Mouse (Mus musculus): ENCODE measurements around the gene Mylk2. TPM values are rescaled to one million over a fixed set of nuclear protein-coding genes. Genes with fewer than 3 reads are reported as not detected.

Gene Mylk2
- polyA plus RNA-seq, 1 experiment from 2014 or later, result 0.73 TPM

DNA sequence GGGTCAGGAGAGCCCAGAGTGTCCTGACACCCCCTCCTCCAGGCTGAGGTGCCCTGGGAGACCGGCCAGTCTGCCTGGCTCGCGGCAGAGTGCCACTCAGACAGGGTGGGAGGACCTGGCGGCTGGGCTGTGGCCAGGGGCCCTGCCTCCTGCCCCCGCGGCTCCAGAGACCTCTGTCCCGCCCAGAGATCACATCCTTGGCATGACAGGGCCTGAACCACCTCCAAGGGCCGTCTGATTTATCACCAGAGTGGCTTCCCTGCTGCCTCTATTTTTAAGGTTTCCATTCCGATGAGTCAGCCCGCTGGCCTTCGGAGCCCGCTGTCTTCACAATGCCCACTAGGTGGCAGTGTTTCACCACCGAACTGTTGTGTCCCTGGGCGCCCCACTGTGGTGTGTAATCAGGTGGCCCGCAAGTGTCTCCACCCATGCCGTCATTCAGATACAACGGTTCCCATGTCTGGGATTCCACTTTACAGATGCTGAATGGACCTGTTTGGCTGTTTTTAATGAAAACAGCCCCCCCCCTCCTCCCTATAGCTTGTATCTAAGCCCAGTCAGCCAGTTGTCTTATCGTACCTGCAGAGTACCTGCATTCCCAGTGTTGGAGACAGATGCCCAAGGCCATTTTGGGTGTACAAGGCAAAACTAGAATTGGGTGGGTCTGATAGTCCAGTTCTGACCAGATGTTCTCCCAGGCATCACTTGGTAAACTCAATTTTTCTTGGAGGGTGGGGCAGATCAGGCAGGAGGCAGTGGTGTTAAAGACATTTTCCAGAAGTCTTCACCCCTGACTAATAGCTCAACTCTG, 3.4 kb downstream of the Mylk2 start:
- peak; percentile 60; the same call in 1 of the 2 replicates for ATAC-seq (ENCODE audit: insufficient number of reproducible peaks, low FRiP score, low TSS enrichment, low read depth)
- Histone ChIP-seq H3K27me3 (peaks cover 55% of the 10 kb centered on the region), H3K4me1 (peaks cover 13% of the 10 kb centered on the region), H3K9me3 (replicated peaks) (no peaks in the 10 kb centered on the region), H3K4me3 (replicated peaks) (peak overlapping the region; percentile 5; the same call in 1 of the 2 replicates), H3K27ac (replicated peaks) (no peak overlapping the region), H3K4me2 (replicated peaks) (peak overlapping the region; percentile 31), H3K9ac (no peak overlapping the region), H3K36me3 (no peaks in the 10 kb centered on the region)
- 4% methylated on average over 18 of the region's 18 CpGs for WGBS

GRCm38 (mm10) chr2:152915453-152915852, 4.3 kb downstream of the Mylk2 start:
- Histone ChIP-seq H3K4me2 (replicated peaks) (no peak overlapping the region), H3K4me3 (replicated peaks) (no peak overlapping the region), H3K36me3 (no peaks in the 10 kb centered on the region), H3K9me3 (replicated peaks) (no peaks in the 10 kb centered on the region), H3K9ac (no peak overlapping the region), H3K4me1 (peaks cover 13% of the 10 kb centered on the region), H3K27ac (replicated peaks) (no peak overlapping the region), H3K27me3 (peaks cover 51% of the 10 kb centered on the region)
- no peak for ATAC-seq (ENCODE audit: insufficient number of reproducible peaks, low FRiP score, low TSS enrichment, low read depth)
- WGBS, result 64% methylated on average over 4 of the region's 4 CpGs

GRCm38 (mm10) chr2:152916111-152916510, 5.0 kb downstream of the Mylk2 start:
- H3K9me3 ChIP-seq (replicated peaks), result no peaks in the 10 kb centered on the region
- H3K27me3 ChIP-seq, result peaks cover 45% of the 10 kb centered on the region
- H3K27ac ChIP-seq (replicated peaks), result no peak overlapping the region
- H3K36me3 ChIP-seq, result no peaks in the 10 kb centered on the region
- ATAC-seq (ENCODE audit: insufficient number of reproducible peaks, low FRiP score, low TSS enrichment, low read depth), result no peak
- H3K4me1 ChIP-seq, result peaks cover 11% of the 10 kb centered on the region
- H3K9ac ChIP-seq, result no peak overlapping the region
- H3K4me3 ChIP-seq (replicated peaks), result no peak overlapping the region
- 37% methylated on average over 5 of the region's 5 CpGs for WGBS
- no peak overlapping the region for H3K4me2 ChIP-seq (replicated peaks)

GRCm38 (mm10) chr2:152917671-152918070, 6.5 kb downstream of the Mylk2 start:
- Histone ChIP-seq H3K4me1 (peaks cover 8% of the 10 kb centered on the region), H3K9ac (no peak overlapping the region), H3K36me3 (no peaks in the 10 kb centered on the region), H3K4me2 (replicated peaks) (no peak overlapping the region), H3K9me3 (replicated peaks) (no peaks in the 10 kb centered on the region), H3K27me3 (peaks cover 29% of the 10 kb centered on the region), H3K27ac (replicated peaks) (no peak overlapping the region), H3K4me3 (replicated peaks) (no peak overlapping the region)
- ATAC-seq (ENCODE audit: insufficient number of reproducible peaks, low FRiP score, low TSS enrichment, low read depth), result no peak
- WGBS, result 48% methylated on average over 9 of the region's 9 CpGs

DNA sequence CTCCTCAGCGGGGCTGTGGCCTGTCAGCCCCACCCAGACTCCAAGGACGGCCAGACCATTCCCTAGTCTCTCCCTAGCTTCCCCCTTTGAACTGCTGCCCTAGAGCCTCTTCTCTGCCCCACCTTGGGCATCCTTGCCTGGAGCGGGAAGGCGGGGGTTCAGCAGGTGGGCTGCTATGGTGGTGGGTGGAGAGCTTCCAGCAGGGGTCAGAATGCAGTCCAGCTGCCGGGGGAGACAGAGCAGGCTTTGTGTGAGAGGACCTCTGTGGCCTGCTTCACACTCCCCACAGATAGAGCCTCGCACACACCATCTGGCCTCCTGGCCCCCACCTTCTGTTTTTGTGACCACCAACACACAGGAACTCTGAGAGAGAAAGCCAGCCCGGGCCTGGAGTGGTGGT, 11.2 kb downstream of the Mylk2 start:
- Histone ChIP-seq H3K4me3 (replicated peaks) (no peak overlapping the region), H3K27me3 (peaks cover 2% of the 10 kb centered on the region), H3K4me1 (peaks cover 20% of the 10 kb centered on the region), H3K27ac (replicated peaks) (no peak overlapping the region), H3K9ac (no peak overlapping the region), H3K36me3 (no peaks in the 10 kb centered on the region), H3K9me3 (replicated peaks) (no peaks in the 10 kb centered on the region), H3K4me2 (replicated peaks) (no peak overlapping the region)
- no peak for ATAC-seq (ENCODE audit: insufficient number of reproducible peaks, low FRiP score, low TSS enrichment, low read depth)
- 22% methylated on average over 7 of the region's 7 CpGs for WGBS

DNA sequence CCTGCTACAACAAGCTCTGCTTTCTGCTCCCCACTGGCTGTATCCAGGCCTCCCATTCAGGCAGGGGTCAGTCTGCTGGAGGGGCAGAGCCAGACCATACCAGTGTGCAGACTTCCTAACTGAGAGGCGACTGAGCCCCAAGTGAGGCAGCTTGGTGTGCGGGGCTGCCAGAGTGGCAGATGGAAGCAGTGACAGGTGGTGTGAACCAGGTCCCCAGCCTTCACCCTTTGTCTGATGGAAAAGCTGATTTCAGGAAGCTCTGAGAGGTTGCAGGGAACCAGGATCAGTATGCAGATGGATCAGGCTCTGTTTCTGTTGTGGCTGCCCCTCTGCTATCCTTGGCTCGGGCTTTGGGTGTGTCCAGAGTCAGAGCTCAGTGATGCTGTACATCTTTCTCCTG, 12.5 kb downstream of the Mylk2 start:
- no peaks in the 10 kb centered on the region for H3K9me3 ChIP-seq (replicated peaks)

GRCm38 (mm10) chr2:152924128-152924527, 13.0 kb downstream of the Mylk2 start:
- Histone ChIP-seq H3K4me3 (replicated peaks) (no peak overlapping the region), H3K27ac (replicated peaks) (no peak overlapping the region), H3K4me2 (replicated peaks) (no peak overlapping the region), H3K36me3 (no peaks in the 10 kb centered on the region), H3K9ac (no peak overlapping the region), H3K9me3 (replicated peaks) (no peaks in the 10 kb centered on the region), H3K27me3 (no peaks in the 10 kb centered on the region), H3K4me1 (peaks cover 29% of the 10 kb centered on the region)
- no peak for ATAC-seq (ENCODE audit: insufficient number of reproducible peaks, low FRiP score, low TSS enrichment, low read depth)
- 43% methylated on average over 8 of the region's 8 CpGs for WGBS

More for the DNA sequence above, 12.5 kb downstream of the Mylk2 start:
- Histone ChIP-seq H3K9ac (no peak overlapping the region), H3K4me3 (replicated peaks) (no peak overlapping the region), H3K27ac (replicated peaks) (no peak overlapping the region), H3K27me3 (no peaks in the 10 kb centered on the region; the same call in 1 of the 2 replicates), H3K4me1 (peaks cover 29% of the 10 kb centered on the region), H3K4me2 (replicated peaks) (no peak overlapping the region), H3K36me3 (no peaks in the 10 kb centered on the region)
- WGBS, result 73% methylated on average over 3 of the region's 3 CpGs
- no peak for ATAC-seq (ENCODE audit: insufficient number of reproducible peaks, low FRiP score, low TSS enrichment, low read depth)

DNA sequence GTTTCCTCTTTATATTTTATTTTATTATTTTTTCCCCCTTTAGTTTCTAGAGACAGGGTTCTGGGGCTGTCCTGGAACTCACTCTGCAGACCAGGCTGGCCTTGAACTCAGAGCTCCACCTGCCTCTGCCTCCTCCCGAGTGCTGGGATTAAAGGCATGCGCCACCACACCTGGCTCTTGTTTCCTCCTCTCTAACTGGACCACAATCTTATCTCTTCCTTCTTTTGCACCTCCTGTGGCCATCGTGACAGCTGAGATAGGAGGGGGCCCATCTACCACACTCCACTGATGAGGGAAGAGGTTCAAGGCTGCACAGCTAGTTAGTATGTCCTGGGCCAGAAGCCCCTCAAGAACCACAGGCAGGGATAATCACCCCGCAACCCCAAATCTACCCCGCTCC, 13.4 kb downstream of the Mylk2 start:
- 85% methylated on average over 5 of the region's 5 CpGs for WGBS
- ATAC-seq (ENCODE audit: insufficient number of reproducible peaks, low FRiP score, low TSS enrichment, low read depth), result no peak
- H3K9ac ChIP-seq, result no peak overlapping the region
- no peak overlapping the region for H3K4me3 ChIP-seq (replicated peaks)
- H3K4me1 ChIP-seq, result peaks cover 29% of the 10 kb centered on the region
- H3K4me2 ChIP-seq (replicated peaks), result no peak overlapping the region
- H3K36me3 ChIP-seq, result no peaks in the 10 kb centered on the region
- H3K9me3 ChIP-seq (replicated peaks), result no peaks in the 10 kb centered on the region
- no peaks in the 10 kb centered on the region for H3K27me3 ChIP-seq
- no peak overlapping the region for H3K27ac ChIP-seq (replicated peaks)

- 0 out of 2 replicates have a peak overlapping the region, but pooled peaks have one; percentile 5 for H3K27ac ChIP-seq (replicated peaks)
- no peak for ATAC-seq (ENCODE audit: insufficient number of reproducible peaks, low FRiP score, low TSS enrichment, low read depth)
- WGBS, result 35% methylated on average over 11 of the region's 11 CpGs
Measured at GRCm38 (mm10) chr2:152925189-152925872, 14.2 kb downstream of the Mylk2 start.

DNA sequence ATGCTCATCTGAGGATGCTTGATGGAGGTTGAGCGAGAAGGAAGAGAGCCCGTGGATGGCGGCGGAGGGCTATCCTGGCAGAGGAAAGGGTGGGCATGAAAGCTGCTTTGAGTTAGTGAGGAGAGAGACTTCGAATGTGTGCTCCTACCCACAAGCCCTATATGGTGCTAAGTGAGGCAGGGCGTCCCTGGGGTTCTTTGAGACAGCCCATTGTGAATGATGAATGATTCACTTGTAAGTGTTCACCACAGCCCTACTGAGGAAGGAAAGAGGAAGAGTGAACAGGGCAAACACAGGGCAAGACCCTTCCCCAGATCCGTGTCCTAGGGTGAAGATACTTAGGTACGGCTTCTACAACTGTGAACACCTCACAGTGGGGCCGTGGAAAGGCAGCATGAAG, 15.7 kb downstream of the Mylk2 start:
- Histone ChIP-seq H3K27ac (replicated peaks) (no peak overlapping the region), H3K9ac (no peak overlapping the region), H3K4me2 (replicated peaks) (no peak overlapping the region), H3K9me3 (replicated peaks) (no peaks in the 10 kb centered on the region), H3K36me3 (no peaks in the 10 kb centered on the region), H3K4me3 (replicated peaks) (no peak overlapping the region), H3K4me1 (peaks cover 36% of the 10 kb centered on the region), H3K27me3 (no peaks in the 10 kb centered on the region)
- ATAC-seq (ENCODE audit: insufficient number of reproducible peaks, low FRiP score, low TSS enrichment, low read depth), result no peak
- WGBS, result 60% methylated on average over 9 of the region's 9 CpGs

More at GRCm38 (mm10) chr2:152925189-152925872, 14.2 kb downstream of the Mylk2 start:
- no peaks in the 10 kb centered on the region for H3K27me3 ChIP-seq
- no peak overlapping the region for H3K9ac ChIP-seq
- H3K36me3 ChIP-seq, result no peaks in the 10 kb centered on the region
- no peak overlapping the region for H3K4me2 ChIP-seq (replicated peaks)
- peaks cover 34% of the 10 kb centered on the region for H3K4me1 ChIP-seq
- no peaks in the 10 kb centered on the region for H3K9me3 ChIP-seq (replicated peaks)
- no peak overlapping the region for H3K4me3 ChIP-seq (replicated peaks)

GRCm38 (mm10) chr2:152927371-152927770, 16.2 kb downstream of the Mylk2 start:
- Histone ChIP-seq H3K4me1 (peaks cover 36% of the 10 kb centered on the region), H3K9ac (no peak overlapping the region), H3K36me3 (no peaks in the 10 kb centered on the region), H3K9me3 (replicated peaks) (no peaks in the 10 kb centered on the region), H3K27me3 (no peaks in the 10 kb centered on the region), H3K27ac (replicated peaks) (no peak overlapping the region), H3K4me2 (replicated peaks) (no peak overlapping the region), H3K4me3 (replicated peaks) (no peak overlapping the region)
- no peak for ATAC-seq (ENCODE audit: insufficient number of reproducible peaks, low FRiP score, low TSS enrichment, low read depth)
- WGBS, result 52% methylated on average over 5 of the region's 5 CpGs

Data from embryonic facial prominence, embryonic 15.5 days (tissue).